Mouse (Mus musculus): ENCODE data around the gene Gpatch8.

DNA sequence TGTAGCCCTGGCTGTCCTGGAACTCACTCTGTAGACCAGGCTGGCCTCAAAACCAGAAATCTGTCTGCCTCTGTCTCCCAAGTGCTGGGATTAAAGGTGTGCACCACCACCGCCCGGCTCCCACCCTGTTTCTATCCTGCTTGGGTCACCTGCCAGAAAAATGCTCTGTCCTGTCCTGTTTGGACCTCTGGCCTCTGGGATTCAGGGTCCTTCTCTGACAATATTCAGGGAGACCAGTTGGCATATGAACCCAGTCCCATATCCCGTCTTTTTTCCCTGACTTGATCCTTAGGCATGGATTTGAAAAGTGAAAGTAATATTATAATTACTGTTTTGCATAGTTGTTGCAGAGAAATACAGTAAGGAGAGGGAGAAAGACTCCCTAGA is 124.5 kb downstream of the Gpatch8 start:
- TF ChIP-seq GATA1 (IDR thresholded peaks at IDR 0.05; ENCODE audit: borderline replicate concordance, low read length) = no peak
- no peak for TF ChIP-seq FLI1 (IDR thresholded peaks at IDR 0.05; ENCODE audit: low read length)
